Mouse (Mus musculus): ENCODE results near the gene Nbea.

- TF ChIP-seq GATA1 (IDR thresholded peaks at IDR 0.05; ENCODE audit: borderline replicate concordance, low read length) (no peak), FLI1 (IDR thresholded peaks at IDR 0.05; ENCODE audit: low read length) (no peak)
Measured at GRCm38 (mm10) chr3:55835207-55835606, 348.3 kb downstream of the Nbea start.

Measured in megakaryocyte, embryonic 14.5 days (primary cell).